Mouse (Mus musculus) embryonic fibroblast, embryonic 13.5 days (primary cell): Measurements from ENCODE around the gene 1500015O10Rik. TPM values are rescaled to one million over a fixed set of nuclear protein-coding genes. Genes with fewer than 3 reads are reported as not detected.
A peak's percentile ranks its signal among the peaks of the same experiment; 100 is the strongest.

ENCODE experiments used
- H3K27ac ChIP-seq: 2 replicates; pipeline ENCODE4 v1.5.1; 2012; ENCODE audit warnings: low read length, control low read depth, inconsistent platforms; ENCODE audit not compliant: insufficient read depth
- H3K4me1 ChIP-seq: 2 replicates; pipeline ENCODE4 v1.6.1; 2011; ENCODE audit warnings: low read length; ENCODE audit not compliant: control insufficient read depth, insufficient read depth
- H3K4me3 ChIP-seq: 2 replicates; pipeline ENCODE4 v1.5.1; 2011; ENCODE audit warnings: mild to moderate bottlenecking, control low read depth, low read length; ENCODE audit not compliant: insufficient read depth
- CTCF ChIP-seq: IDR thresholded peaks from 2 replicates; pipeline ENCODE4 v1.5.1; 2011; ENCODE audit warnings: mild to moderate bottlenecking, control low read depth, low read length, moderate library complexity, borderline replicate concordance; ENCODE audit not compliant: insufficient read depth
- POLR2A ChIP-seq: IDR thresholded peaks from 2 replicates; pipeline ENCODE4 v1.6.1; 2011; ENCODE audit warnings: low read depth, mild to moderate bottlenecking, control low read depth, low read length, moderate library complexity
- polyA plus RNA-seq: library from polyadenylated mRNA; stranded (reverse); fragments of >200 nt; gene quantifications from 2 replicates; pipeline ENCODE4 v1.2.4, GENCODE M21; 2011; ENCODE audit warnings: low read depth; ENCODE audit not compliant: missing spikeins, insufficient read length

1500015O10Rik gene
- polyA plus RNA-seq: 10.6 and 42.8 TPM in 2 replicates

DNA sequence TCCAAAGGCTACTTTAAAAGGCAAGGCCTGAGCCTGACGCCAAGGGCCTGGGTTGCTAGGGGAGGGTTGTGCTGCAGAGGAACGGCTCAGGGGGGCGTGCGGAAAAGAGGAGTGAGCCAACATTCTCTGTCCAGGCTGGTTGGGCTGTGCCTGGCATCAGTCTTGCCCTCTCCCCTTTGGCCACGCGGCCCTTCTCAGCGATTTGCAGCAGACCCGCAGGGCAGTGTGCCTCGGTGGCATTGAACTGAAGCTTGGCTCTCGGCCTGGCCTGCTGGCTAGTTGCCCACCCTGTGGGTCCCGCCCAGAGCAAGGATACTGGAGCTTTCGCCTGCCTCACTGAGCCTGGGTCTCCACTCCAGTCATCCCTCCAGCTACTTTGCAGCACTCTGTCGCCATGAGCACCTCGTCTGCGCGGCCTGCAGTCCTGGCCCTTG lies at the start of gene 1500015O10Rik:
1500015O10Rik (plus strand) TSS at position 112 of the 434 bp plus-strand sequence.
- Histone ChIP-seq H3K4me3 (no peak within 1 kb of the TSS), H3K4me1 (peaks cover 12% of the 10 kb centered on the region), H3K27ac (peak within 1 kb of the TSS; percentile 1; the same call in 1 of the 2 replicates)
- TF ChIP-seq CTCF (no peak), POLR2A (no peak)

DNA sequence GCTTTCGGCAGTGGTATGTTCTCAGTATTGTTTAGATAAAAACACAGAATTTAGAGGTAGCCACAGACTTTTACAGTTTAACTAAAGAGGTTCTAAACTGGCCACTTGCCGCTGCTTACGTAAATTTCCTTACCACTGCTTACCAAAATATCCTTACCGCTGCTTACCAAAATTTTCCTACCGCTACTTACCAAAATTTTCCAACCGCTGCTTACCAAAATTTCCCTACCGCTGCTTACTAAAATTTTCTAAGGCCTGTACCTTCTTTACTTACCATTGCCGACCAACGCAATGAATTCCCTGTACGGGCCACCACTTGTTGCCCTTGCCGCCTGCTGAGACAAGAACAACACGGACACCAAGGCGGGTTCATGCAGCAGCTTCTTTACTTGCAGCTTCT lies 40.4 kb upstream of the 1500015O10Rik start:
- TF ChIP-seq POLR2A (no peak), CTCF (no peak)
- Histone ChIP-seq H3K27ac (no peak overlapping the region), H3K4me1 (0 out of 2 replicates have a peak, but pooled peaks cover under 1% of the 10 kb centered on the region), H3K4me3 (no peak overlapping the region)

DNA sequence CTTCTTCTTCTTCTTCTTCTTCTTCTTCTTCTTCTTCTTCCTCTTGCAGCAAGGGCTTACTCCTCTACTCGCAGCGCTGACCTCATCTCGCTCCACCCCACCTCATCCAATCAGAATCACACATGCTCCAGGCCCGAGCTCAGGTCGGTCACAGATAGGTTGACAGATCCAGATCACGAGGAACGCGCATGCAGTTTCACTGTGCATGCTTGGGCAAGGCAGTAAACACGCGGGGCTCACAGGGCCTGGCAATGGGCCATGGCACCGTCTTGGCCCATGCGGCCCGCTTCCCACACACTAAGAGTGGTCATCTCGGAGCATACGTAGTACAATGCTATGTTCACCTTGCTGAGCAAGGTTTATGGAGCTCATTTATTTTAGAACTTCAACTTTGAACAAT lies 39.9 kb upstream of the 1500015O10Rik start:
- TF ChIP-seq POLR2A (no peak), CTCF (no peak)
- H3K27ac ChIP-seq: no peak overlapping the region
- no peak overlapping the region for H3K4me3 ChIP-seq
- H3K4me1 ChIP-seq: peaks cover 4% of the 10 kb centered on the region; the same call in 1 of the 2 replicates

DNA sequence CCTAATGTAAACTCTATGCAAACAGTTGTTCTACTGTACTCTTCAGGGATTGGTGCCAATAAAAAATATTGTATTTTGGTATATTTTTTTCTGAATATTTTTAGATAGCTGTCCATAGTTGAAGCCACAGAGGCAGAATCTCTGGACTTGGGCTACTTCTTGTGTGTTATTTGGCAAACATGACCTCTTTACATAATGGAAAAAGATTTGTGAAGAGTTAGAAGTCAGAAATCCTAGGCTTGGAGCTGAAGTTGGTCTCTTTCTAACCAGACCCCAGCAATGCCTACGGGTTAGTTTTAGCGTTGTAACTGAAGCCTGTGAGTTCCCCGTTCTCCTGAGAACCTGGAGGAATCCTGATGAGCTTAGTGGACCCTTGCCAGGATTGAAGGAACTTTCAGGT lies 36.3 kb upstream of the 1500015O10Rik start:
- H3K4me1 ChIP-seq: peaks cover 4% of the 10 kb centered on the region; the same call in 1 of the 2 replicates
- TF ChIP-seq POLR2A: no peak
- TF ChIP-seq CTCF: no peak
- H3K4me3 ChIP-seq: no peak overlapping the region
- no peak overlapping the region; the same call in 1 of the 2 replicates for H3K27ac ChIP-seq

DNA sequence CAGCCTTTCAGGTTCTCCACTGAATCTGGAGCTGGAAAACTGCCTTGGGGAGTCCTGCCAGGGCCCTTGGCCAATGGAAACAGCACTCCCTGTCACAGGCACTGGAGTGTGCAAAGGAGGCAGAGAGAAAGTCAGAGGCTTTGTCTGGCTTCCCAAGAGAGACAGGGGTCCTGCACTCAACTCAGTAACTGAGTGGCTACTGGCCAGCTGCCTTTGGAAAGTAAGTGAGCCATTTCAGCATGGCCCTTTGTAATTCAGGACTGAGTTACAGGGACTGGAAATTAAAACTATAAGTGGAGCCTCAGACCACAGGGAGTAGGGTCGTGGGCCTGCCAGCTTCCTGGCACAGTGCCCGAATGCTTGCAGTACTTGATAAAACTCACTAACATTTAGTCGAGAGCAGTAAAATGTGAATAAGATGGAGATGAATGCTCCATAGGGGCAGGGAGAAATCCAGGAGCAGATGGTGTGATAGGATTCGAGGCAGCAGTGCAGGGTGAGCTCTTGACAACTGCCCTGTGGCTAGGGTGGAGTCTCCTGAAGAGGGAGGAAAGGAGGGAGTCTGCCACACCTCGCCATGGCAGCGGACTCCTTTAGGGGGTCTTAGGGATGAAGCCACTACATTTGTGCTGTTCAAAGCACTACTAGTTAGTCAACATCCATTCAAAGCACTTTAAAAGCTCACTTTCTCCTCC lies 35.4 kb upstream of the 1500015O10Rik start:
- Histone ChIP-seq H3K27ac (peak overlapping the region; percentile 79), H3K4me3 (no peak overlapping the region), H3K4me1 (peaks cover 4% of the 10 kb centered on the region; the same call in 1 of the 2 replicates)
- no peak for TF ChIP-seq POLR2A
- TF ChIP-seq CTCF: no peak

DNA sequence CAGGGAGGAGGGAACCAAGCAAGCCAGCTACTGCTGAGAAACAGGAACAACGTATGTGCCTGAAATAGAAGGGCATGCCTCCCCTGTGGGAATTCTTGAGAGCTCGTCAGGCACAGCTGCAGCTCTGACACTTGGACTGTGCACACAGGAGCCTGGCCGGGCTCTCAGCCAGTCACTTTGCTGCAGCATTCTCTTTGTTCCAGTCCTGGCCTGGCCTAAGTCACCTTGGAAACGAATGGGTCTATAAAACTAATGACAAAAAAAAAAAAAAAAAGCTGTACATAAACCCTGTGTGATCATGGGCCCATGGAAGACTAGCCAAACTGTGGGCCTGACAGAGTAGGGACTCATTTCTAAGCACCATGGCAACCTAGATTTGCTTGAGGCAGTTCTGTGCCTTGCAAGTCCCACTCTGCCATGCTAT lies 31.8 kb upstream of the 1500015O10Rik start:
- peaks cover 4% of the 10 kb centered on the region; the same call in 1 of the 2 replicates for H3K4me1 ChIP-seq
- no peak overlapping the region for H3K4me3 ChIP-seq
- TF ChIP-seq POLR2A (no peak), CTCF (no peak)
- H3K27ac ChIP-seq: peak overlapping the region; percentile 85

DNA sequence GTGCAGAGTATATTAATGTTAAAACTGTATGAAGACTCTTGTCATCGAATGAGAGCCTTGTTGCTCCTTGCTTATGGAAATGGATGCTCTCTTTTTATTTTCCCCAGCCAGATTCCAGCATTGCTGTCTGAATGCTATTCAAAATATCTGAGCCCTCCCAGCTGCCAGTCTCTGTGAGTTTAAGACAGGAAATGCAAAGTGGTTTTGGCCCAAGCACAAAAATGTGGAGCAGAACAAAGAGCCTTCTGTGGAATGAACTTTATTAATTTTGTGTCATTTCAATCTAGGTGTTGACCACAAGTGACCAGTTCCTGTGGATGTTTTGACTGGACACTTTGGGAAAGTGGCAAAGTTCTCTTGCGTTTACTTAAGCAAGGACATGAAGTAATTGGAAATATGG lies 15.6 kb upstream of the 1500015O10Rik start:
- peaks cover 8% of the 10 kb centered on the region; the same call in 1 of the 2 replicates for H3K4me1 ChIP-seq
- no peak for TF ChIP-seq POLR2A
- TF ChIP-seq CTCF: no peak
- H3K27ac ChIP-seq: peak overlapping the region; percentile 82

DNA sequence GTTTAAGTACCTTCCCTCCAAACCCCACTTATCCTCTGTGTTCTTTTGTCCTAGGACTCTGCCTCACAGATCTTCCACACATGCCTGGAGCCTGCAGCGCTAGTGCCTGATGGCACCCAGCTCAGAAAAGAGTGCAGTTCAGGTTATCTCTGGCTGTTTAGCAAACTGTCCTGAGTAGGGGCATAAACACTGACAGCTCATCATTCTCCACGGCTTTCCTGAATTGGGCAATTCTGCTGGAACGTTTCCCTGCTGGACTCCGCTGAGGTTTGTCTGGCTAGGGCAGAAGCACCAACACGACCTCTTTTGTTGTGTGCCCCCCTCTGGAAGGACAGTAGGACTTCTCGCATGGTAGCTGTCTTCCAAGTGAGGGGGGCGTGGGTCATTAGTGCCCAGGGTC lies 12.4 kb upstream of the 1500015O10Rik start:
- no peak overlapping the region for H3K27ac ChIP-seq

More for the DNA sequence above, 15.6 kb upstream of the 1500015O10Rik start:
- H3K4me3 ChIP-seq: no peak overlapping the region

DNA sequence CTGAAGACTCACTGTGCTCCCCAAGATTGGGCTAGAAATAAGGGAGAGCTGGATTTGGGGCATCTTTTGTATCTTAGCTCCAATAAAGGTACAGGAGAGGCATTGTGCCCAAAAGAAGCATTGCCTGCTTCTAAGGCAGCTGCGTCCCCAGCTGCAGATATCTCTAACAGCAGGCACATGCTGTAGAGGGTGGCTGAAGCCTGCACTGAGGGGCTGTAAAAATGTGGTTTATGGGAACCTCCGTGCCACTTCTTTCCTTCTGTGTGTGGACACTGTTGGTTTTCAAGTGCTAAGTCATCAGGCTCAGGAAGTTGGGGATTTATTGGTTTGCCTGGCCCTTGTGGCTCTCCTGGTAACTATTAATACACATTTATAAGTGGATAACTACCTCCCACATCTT lies 11.6 kb upstream of the 1500015O10Rik start:
- no peak overlapping the region for H3K4me3 ChIP-seq
- TF ChIP-seq CTCF: no peak
- no peak for TF ChIP-seq POLR2A
- no peak overlapping the region for H3K27ac ChIP-seq
- peaks cover 8% of the 10 kb centered on the region; the same call in 1 of the 2 replicates for H3K4me1 ChIP-seq

More for the DNA sequence above, 12.4 kb upstream of the 1500015O10Rik start:
- H3K4me1 ChIP-seq: peaks cover 8% of the 10 kb centered on the region; the same call in 1 of the 2 replicates
- no peak overlapping the region for H3K4me3 ChIP-seq
- TF ChIP-seq CTCF (no peak), POLR2A (no peak)

DNA sequence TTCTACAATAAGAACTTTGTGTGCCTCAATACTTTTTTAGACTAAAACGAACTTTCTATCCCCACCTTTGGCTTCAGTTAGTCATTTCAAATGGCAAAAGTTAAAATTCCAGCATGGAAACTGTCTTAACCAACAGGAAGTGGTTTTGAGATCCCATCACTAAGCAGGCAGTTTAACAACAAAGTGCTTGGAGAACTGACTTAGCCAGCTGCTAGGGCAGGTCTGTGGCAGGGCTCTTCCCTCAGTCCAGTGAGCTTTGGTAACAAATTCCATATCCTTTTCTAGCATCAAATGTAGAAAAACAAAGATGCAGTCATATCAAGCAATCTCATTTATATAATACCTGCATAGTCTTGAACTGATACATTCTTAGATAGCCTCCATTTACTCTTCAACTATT lies 7.9 kb upstream of the 1500015O10Rik start:
- H3K27ac ChIP-seq: no peak overlapping the region
- no peak overlapping the region for H3K4me3 ChIP-seq
- TF ChIP-seq POLR2A (no peak), CTCF (no peak)
- H3K4me1 ChIP-seq: 0 out of 2 replicates have a peak, but pooled peaks cover 3% of the 10 kb centered on the region
